Mouse (Mus musculus) brain, embryonic 14.5 days (tissue): ENCODE results near the gene Ms4a4b.

ENCODE experiments used
- CTCF ChIP-seq: fragments of 200-500 bp; IDR thresholded peaks from 2 replicates; pipeline ENCODE4 v1.5.1; 2012; ENCODE audit warnings: inconsistent platforms, mild to moderate bottlenecking, moderate library complexity, borderline replicate concordance; ENCODE audit not compliant: insufficient read depth, insufficient read length; ENCODE audit errors: extremely low read depth
- POLR2A ChIP-seq: fragments of 200-500 bp; IDR thresholded peaks from 2 replicates; pipeline ENCODE4 v1.6.1; 2012; ENCODE audit warnings: mild to moderate bottlenecking, inconsistent platforms, borderline replicate concordance; ENCODE audit not compliant: poor library complexity, insufficient read depth, insufficient read length, severe bottlenecking; ENCODE audit errors: extremely low read depth

- TF ChIP-seq POLR2A: no peak
- TF ChIP-seq CTCF: no peak
These were observed 70.1 kb downstream of the Ms4a4b start for GRCm38 (mm10) chr19:11513458-11513857.
